Mouse (Mus musculus): ENCODE results near the gene Tlr13. TPM values are rescaled to one million over a fixed set of nuclear protein-coding genes. Genes with fewer than 3 reads are reported as not detected.

The Tlr13 gene
- total and polyA plus RNA-seq, 2 experiments: 0.71 to 2.4 TPM

GRCm38 (mm10) chrX:106129877-106130276 lies 13.1 kb upstream of the Tlr13 start:
- no peaks in the 10 kb centered on the region for H3K27me3 ChIP-seq (ENCODE audit: control insufficient read depth, insufficient read depth, low read length)
- H3K4me3 ChIP-seq (ENCODE audit: insufficient read depth, low read depth, low read length): no peak overlapping the region
- 88% methylated on average over 4 of the region's 4 CpGs for WGBS
- TF ChIP-seq POLR2A (IDR thresholded peaks at IDR 0.05; ENCODE audit: extremely low read depth, insufficient read depth, low read length): no peak
- TF ChIP-seq CTCF (IDR thresholded peaks at IDR 0.05; ENCODE audit: low read depth, low read length): no peak
- H3K27ac ChIP-seq (replicated peaks; ENCODE audit: insufficient read depth, low read depth, low read length): no peak overlapping the region
- no peaks in the 10 kb centered on the region for H3K79me2 ChIP-seq (ENCODE audit: control insufficient read depth, insufficient read depth, low read length)
- H3K36me3 ChIP-seq (ENCODE audit: control insufficient read depth, insufficient read depth, low read length): no peaks in the 10 kb centered on the region; the same call in 1 of the 2 replicates
- no peak overlapping the region for H3K9ac ChIP-seq (ENCODE audit: low read depth, low read length)
- DNase-seq (ENCODE audit: extremely low read depth, low read depth, low spot score): no peak
- no peaks in the 10 kb centered on the region for H3K4me1 ChIP-seq (ENCODE audit: control insufficient read depth, insufficient read depth, low read length)

DNA sequence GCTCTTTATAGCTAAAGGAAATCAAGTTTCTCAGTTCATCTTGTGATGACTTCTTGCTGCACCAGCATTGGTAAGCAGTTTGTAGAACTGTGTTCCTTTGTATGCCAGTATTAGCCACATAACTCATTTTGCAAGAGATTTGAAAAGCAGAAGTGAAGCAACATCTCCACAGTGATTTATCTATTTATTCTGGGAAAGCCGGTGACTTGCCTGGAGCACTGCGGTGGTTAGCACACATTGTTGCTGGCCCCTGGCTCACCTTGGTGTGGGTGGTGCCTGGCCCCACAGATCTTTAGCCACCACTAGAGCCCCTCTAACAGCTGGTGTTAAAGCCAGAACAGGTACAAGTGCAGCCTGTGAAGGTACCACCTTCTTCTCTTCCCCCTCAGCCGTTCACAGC lies 8.1 kb upstream of the Tlr13 start:
- WGBS: 23% methylated on average over 3 of the region's 3 CpGs
- peak; percentile 18 for DNase-seq (ENCODE audit: extremely low read depth, low read depth, low spot score)

DNA sequence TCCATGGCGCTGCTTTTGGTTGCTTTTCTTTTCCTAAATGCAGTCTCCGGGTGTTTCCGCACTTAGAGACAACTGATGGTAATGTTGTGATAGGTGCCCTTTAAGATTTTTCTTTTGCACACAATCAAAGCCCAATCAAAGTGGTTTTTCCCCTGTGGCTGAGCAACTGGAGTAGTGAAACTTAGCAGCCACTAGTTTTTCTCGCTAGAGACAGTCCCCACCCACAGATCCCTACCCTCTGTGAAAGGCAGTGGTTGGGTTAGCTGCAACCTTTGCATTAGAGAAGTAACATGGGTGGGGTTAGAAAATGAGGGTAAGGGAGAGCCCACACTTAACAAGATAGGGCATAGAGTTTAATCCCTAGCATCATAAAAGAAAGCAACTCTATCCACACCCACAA lies 7.5 kb upstream of the Tlr13 start:
- DNase-seq (ENCODE audit: extremely low read depth, low read depth, low spot score): no peak
- H3K79me2 ChIP-seq (ENCODE audit: control insufficient read depth, insufficient read depth, low read length): no peaks in the 10 kb centered on the region
- H3K4me1 ChIP-seq (ENCODE audit: control insufficient read depth, insufficient read depth, low read length): no peaks in the 10 kb centered on the region
- H3K9ac ChIP-seq (ENCODE audit: low read depth, low read length): no peak overlapping the region
- WGBS: 69% methylated on average over 4 of the region's 4 CpGs
- H3K27me3 ChIP-seq (ENCODE audit: control insufficient read depth, insufficient read depth, low read length): no peaks in the 10 kb centered on the region
- TF ChIP-seq CTCF (IDR thresholded peaks at IDR 0.05; ENCODE audit: low read depth, low read length) (no peak), POLR2A (IDR thresholded peaks at IDR 0.05; ENCODE audit: extremely low read depth, insufficient read depth, low read length) (no peak)
- H3K27ac ChIP-seq (replicated peaks; ENCODE audit: insufficient read depth, low read depth, low read length): no peak overlapping the region; the same call in 1 of the 2 replicates
- no peaks in the 10 kb centered on the region for H3K36me3 ChIP-seq (ENCODE audit: control insufficient read depth, insufficient read depth, low read length)
- H3K4me3 ChIP-seq (ENCODE audit: insufficient read depth, low read depth, low read length): no peak overlapping the region

More for the DNA sequence above, 8.1 kb upstream of the Tlr13 start:
- no peak overlapping the region for H3K4me3 ChIP-seq (ENCODE audit: insufficient read depth, low read depth, low read length)
- H3K9ac ChIP-seq (ENCODE audit: low read depth, low read length): no peak overlapping the region
- no peak for TF ChIP-seq POLR2A (IDR thresholded peaks at IDR 0.05; ENCODE audit: extremely low read depth, insufficient read depth, low read length)
- no peak for TF ChIP-seq CTCF (IDR thresholded peaks at IDR 0.05; ENCODE audit: low read depth, low read length)
- no peaks in the 10 kb centered on the region for H3K79me2 ChIP-seq (ENCODE audit: control insufficient read depth, insufficient read depth, low read length)
- H3K36me3 ChIP-seq (ENCODE audit: control insufficient read depth, insufficient read depth, low read length): no peaks in the 10 kb centered on the region
- no peaks in the 10 kb centered on the region for H3K27me3 ChIP-seq (ENCODE audit: control insufficient read depth, insufficient read depth, low read length)
- H3K27ac ChIP-seq (replicated peaks; ENCODE audit: insufficient read depth, low read depth, low read length): no peak overlapping the region; the same call in 1 of the 2 replicates
- no peaks in the 10 kb centered on the region for H3K4me1 ChIP-seq (ENCODE audit: control insufficient read depth, insufficient read depth, low read length)

GRCm38 (mm10) chrX:106135916-106136575 lies 7.0 kb upstream of the Tlr13 start:
- DNase-seq (ENCODE audit: extremely low read depth, low read depth, low spot score): peak; percentile 21
- no peaks in the 10 kb centered on the region for H3K27me3 ChIP-seq (ENCODE audit: control insufficient read depth, insufficient read depth, low read length)
- peak overlapping the region; percentile 55; the same call in 1 of the 2 replicates for H3K27ac ChIP-seq (replicated peaks; ENCODE audit: insufficient read depth, low read depth, low read length)
- H3K4me1 ChIP-seq (ENCODE audit: control insufficient read depth, insufficient read depth, low read length): no peaks in the 10 kb centered on the region
- H3K9ac ChIP-seq (ENCODE audit: low read depth, low read length): no peak overlapping the region
- TF ChIP-seq POLR2A (IDR thresholded peaks at IDR 0.05; ENCODE audit: extremely low read depth, insufficient read depth, low read length) (no peak), CTCF (IDR thresholded peaks at IDR 0.05; ENCODE audit: low read depth, low read length) (no peak)
- H3K79me2 ChIP-seq (ENCODE audit: control insufficient read depth, insufficient read depth, low read length): no peaks in the 10 kb centered on the region
- no peak overlapping the region for H3K4me3 ChIP-seq (ENCODE audit: insufficient read depth, low read depth, low read length)
- WGBS: 38% methylated on average over 12 of the region's 12 CpGs
- H3K36me3 ChIP-seq (ENCODE audit: control insufficient read depth, insufficient read depth, low read length): no peaks in the 10 kb centered on the region

DNA sequence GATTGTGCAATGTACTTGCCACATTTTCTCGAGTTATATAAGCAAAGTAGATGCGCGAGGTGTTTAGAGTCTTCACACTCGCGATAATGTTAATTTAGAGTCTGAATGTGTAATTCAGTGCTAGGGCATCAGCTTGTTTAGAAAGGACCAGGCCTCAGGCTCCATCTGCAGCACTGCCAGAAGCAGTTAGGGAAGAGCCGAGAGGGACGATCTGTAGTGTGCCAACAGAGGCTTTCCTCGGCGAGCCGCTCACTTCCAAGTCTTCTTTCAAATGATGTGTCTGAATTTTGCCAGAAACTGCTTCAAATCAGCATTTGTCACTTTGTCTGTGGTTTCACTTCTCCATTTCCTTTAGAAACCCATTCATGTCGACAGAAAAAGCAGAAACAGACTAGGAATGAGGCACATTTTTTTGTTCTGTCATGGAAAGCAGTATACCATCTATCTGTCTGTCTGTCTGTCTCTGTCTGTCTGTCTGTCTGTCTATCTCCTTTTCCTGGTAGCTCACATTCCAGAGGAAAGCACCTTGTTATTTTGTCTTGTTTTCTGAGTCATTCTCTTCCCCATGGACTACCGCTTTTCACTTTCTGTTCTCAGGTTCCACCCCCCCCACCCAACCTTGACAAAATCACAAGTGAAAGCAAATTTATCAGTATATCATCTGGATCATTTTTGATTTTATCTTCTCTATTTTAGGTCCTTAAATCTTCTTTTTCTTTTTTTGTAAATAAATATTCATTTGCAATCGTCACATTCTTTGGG lies 3.5 kb upstream of the Tlr13 start:
- Histone ChIP-seq H3K79me2 (ENCODE audit: control insufficient read depth, insufficient read depth, low read length) (no peaks in the 10 kb centered on the region), H3K27me3 (ENCODE audit: control insufficient read depth, insufficient read depth, low read length) (no peaks in the 10 kb centered on the region), H3K4me3 (ENCODE audit: insufficient read depth, low read depth, low read length) (no peak overlapping the region), H3K9ac (ENCODE audit: low read depth, low read length) (no peak overlapping the region), H3K4me1 (ENCODE audit: control insufficient read depth, insufficient read depth, low read length) (no peaks in the 10 kb centered on the region), H3K27ac (replicated peaks; ENCODE audit: insufficient read depth, low read depth, low read length) (no peak overlapping the region), H3K36me3 (ENCODE audit: control insufficient read depth, insufficient read depth, low read length) (no peaks in the 10 kb centered on the region)
- peak; percentile 24 for DNase-seq (ENCODE audit: extremely low read depth, low read depth, low spot score)
- 77% methylated on average over 13 of the region's 13 CpGs for WGBS
- no peak for TF ChIP-seq POLR2A (IDR thresholded peaks at IDR 0.05; ENCODE audit: extremely low read depth, insufficient read depth, low read length)
- TF ChIP-seq CTCF (IDR thresholded peaks at IDR 0.05; ENCODE audit: low read depth, low read length): no peak

DNA sequence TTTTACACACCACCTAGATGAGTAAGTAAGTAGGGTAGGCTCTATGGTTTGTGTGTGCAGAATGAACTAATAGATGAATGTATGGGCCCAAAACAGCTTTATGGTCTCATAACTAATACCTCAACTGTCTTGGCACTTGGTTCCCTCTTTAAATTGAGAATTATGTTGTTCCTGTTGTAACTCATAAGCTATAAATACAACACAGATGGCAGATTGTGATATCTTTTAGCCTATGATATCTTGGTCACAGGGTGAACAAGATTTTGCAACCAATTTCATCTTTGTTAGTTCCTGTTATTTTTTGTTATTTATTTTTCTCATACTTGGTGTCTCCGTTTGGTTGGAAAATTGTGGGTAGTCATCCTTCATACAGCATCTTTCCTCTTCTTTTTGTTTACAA lies 5.2 kb downstream of the Tlr13 start:
- H3K9ac ChIP-seq (ENCODE audit: low read depth, low read length): no peak overlapping the region
- no peaks in the 10 kb centered on the region for H3K79me2 ChIP-seq (ENCODE audit: control insufficient read depth, insufficient read depth, low read length)
- no peaks in the 10 kb centered on the region for H3K4me1 ChIP-seq (ENCODE audit: control insufficient read depth, insufficient read depth, low read length)
- H3K27ac ChIP-seq (replicated peaks; ENCODE audit: insufficient read depth, low read depth, low read length): no peak overlapping the region
- no peaks in the 10 kb centered on the region for H3K27me3 ChIP-seq (ENCODE audit: control insufficient read depth, insufficient read depth, low read length)
- 85% methylated on average over 1 of the region's 1 CpGs for WGBS
- DNase-seq (ENCODE audit: extremely low read depth, low read depth, low spot score): no peak
- no peaks in the 10 kb centered on the region for H3K36me3 ChIP-seq (ENCODE audit: control insufficient read depth, insufficient read depth, low read length)
- no peak overlapping the region for H3K4me3 ChIP-seq (ENCODE audit: insufficient read depth, low read depth, low read length)
- TF ChIP-seq CTCF (IDR thresholded peaks at IDR 0.05; ENCODE audit: low read depth, low read length) (no peak), POLR2A (IDR thresholded peaks at IDR 0.05; ENCODE audit: extremely low read depth, insufficient read depth, low read length) (no peak)

Data from liver, adult 2 months (tissue).